Mouse (Mus musculus) gastrocnemius, postnatal 36 days (tissue): ENCODE results near the gene Cks2. TPM values are rescaled to one million over a fixed set of nuclear protein-coding genes. Genes with fewer than 3 reads are reported as not detected.

Source experiments
- DNase-seq, 2 experiments: peaks; one replicate each; pipeline ENCODE4 v3.0.0; 2022
- intact Hi-C: fragments of 180-260 bp; cut with DNase I; formaldehyde crosslinking; loops from one replicate; pipeline ENCODE4 v1.15.1; 2025
- total RNA-seq, 2 experiments: library from RNA; stranded (reverse); gene quantifications; 2 replicates each; pipeline ENCODE4 v1.2.3; 2021

The Cks2 gene
- total RNA-seq, 2 experiments from 2014 or later, result 0.99 to 1.9 TPM

DNA sequence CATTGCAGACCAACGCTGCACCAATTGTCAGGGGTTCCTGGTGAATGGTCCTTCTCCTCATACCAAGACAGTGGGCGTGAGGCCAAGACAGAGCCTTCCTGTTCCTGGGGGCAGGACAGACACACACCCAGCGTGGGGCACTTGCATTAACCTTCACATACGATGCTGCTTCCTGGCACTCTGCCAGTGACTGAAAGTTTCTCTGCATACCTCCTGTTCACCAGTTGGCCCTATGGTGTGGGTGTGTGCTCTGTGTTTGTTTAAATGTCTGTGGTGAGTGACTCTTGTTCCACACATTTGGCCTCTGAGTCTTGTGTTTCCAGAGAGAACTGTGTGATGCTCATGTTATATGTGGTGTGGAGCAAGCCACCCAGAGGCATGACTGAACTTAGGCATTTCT is 31.6 kb downstream of the Cks2 start:
- DNase-seq, result no peak
- intact Hi-C loops, result no loop called here

- intact Hi-C loops, result no loop called here
- no peak for DNase-seq
Measured at GRCm38 (mm10) chr13:51677041-51677440, 32.0 kb downstream of the Cks2 start.

DNA sequence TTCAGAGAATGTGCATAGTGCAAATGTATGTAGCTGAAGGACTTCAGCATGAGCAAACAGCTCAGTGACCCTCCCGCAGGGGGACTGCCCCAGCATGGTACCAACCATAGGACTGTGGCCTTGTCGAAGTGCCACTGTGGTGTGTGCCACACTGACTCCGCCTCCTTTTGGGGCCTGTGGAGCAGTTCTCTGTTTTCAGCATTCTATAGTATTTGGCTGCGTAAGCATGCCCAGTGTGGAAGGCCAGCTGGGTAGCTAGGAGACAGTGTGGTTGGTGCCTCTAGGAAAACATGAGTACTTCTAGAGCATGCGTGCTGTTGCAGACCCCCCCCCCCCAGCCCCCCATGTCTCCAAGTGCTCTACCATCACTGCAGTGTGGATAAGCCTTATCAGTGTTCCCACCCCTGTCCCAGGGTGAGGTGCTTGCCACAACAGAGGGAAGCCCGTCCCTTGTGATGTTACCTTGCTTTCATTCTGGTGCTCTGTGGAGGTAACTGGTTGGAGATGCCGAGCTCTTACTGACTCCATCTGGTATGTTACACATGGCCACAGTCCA is 32.7 kb downstream of the Cks2 start:
- DNase-seq, result no peak
- intact Hi-C loops, result no loop called here

GRCm38 (mm10) chr13:51678687-51679086 is 33.7 kb downstream of the Cks2 start:
- no peak for DNase-seq
- intact Hi-C loops, result no loop called here

GRCm38 (mm10) chr13:51679332-51679731 is 34.3 kb downstream of the Cks2 start:
- intact Hi-C loops, result no loop called here
- DNase-seq, result no peak

GRCm38 (mm10) chr13:51681076-51681475 is 36.0 kb downstream of the Cks2 start:
- DNase-seq, result no peak
- intact Hi-C loops, result no loop called here

DNA sequence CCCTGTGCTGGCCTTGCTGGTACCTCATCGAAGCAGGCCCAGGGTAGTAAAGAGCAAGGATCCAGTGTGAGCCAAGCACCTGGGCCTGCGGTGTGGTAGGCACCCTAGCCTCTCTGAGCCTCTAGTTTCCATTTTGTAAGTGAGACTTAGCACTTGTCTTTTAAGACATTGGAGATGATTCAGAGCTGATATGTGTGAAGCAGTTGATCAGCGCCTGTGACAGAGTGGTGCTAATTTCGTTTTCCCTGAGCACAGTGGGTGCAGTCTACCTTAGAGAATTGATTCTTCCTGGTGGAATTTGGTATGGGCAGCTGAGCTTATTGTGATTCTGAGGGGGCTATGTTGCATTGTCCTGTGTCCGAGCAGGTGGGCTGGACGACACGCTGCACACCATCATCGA is 36.6 kb downstream of the Cks2 start:
- DNase-seq, result no peak
- intact Hi-C loops, result no loop called here

DNA sequence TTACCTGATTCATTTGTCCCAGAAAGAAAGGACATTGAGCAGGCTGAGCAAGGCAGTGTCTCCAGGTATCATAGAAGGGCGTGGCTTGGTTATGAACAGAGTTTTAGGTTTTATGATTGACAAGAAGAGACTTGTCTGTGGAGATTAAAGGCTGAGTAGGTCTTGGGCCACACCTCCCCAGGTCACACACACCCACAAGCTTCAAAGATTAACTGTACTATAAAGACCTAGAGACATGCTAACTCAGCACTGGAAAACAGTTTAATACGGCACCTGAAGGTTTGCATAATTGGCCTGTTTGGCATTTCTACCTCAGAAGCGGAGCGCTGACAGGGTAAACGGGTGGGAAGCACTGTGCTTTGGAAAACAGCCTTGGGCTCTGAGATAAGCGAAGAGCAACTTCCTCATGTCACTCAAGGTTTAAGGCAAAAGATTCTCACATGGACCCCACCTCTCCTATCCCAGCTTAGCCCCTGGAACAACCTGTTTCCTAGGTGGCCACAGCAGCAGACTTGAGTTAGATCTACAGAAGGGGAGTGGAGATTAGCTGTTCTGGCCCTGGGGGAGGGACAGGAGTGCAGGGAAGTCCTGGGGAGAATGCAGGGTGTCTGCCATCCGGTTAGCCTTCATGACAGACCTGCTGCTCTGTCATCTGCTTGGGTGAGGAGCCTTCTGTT is 40.4 kb downstream of the Cks2 start:
- intact Hi-C loops, result no loop called here
- no peak for DNase-seq

- DNase-seq, result no peak
- intact Hi-C loops, result no loop called here
Measured at GRCm38 (mm10) chr13:51686966-51687365, 41.9 kb downstream of the Cks2 start.

DNA sequence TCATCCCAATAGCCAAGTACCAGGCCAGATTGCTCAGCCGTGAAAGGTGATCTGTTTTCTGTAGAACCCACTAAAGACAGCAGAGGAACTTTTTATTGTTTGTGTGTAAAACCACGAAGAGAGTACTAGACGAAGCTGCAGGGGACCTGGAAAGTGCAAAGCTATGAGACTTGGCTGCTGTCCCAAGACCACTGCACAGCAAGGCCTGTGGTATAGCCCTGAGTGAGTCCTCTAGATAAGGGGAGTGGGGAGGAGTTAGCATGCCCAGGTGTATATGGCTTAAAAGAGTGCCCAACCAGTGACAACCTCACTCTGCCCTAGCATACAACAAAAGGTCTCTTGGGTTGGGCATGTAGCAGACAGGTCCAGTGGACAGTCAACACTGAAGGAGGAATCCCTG is 43.7 kb downstream of the Cks2 start:
- intact Hi-C loops, result no loop called here

DNA sequence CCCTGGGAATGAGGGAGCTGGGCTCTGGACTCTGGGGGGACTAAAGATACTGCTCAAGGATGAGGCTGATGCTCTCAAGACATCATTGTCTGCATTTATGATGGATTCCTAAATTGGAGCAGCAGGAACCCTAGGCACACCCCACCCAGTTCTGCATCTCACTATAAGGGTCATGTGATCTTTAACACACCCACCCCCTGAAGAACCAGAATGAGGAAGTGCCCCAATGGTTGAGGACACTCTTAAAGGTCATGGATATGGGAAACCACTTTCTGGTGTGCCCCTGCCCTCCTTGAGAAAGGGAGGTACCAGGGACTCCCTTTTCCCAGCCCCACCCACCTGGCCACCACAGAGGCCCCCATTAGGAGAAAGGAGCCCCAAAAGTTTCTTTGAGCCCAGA is 51.4 kb downstream of the Cks2 start:
- intact Hi-C loops, result no loop called here

More for the DNA sequence above, 43.7 kb downstream of the Cks2 start:
- DNase-seq, result no peak

DNA sequence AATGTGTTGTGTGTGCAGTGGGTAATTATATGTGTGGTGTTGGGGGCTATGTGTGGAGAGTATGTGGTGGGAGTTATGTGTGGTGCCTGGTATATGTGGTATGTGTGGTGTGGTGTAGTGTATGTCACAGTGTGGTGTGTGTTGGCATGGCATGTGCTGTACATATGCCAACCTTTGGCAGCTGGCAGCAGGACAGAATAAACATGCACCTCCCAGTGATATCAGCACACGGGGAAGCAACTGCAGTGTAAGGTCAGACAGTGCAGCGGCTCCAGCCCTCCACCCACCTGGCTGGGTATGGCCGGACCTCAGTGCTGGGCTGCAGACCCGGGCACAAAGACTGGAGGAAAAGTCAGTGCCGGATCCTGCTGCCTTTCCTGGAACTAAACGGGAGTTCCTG is 52.4 kb downstream of the Cks2 start:
- DNase-seq, result no peak
- intact Hi-C loops, result no loop called here

More for the DNA sequence above, 51.4 kb downstream of the Cks2 start:
- no peak for DNase-seq

- intact Hi-C loops, result no loop called here
- no peak for DNase-seq
Measured at GRCm38 (mm10) chr13:51697897-51698296, 52.9 kb downstream of the Cks2 start.

- no peak for DNase-seq
- intact Hi-C loops, result no loop called here
Measured at GRCm38 (mm10) chr13:51698318-51698717, 53.3 kb downstream of the Cks2 start.

Other genes with a start within 250 kb of the Cks2 start
- gene S1pr3, start 236.6 kb upstream of the Cks2 start, total RNA-seq, result 1 to 10 TPM; 4.1 to 4.5 TPM
- gene Shc3, start 75.8 kb upstream of the Cks2 start, total RNA-seq, result 1 to 10 TPM in 1 of 2 experiments, under 1 TPM in 1; 0.69 to 1.2 TPM
- 1 to 10 TPM; 8.4 to 8.9 TPM for gene Secisbp2, start 6.5 kb downstream of the Cks2 start, total RNA-seq
- gene Sema4d, start 148.5 kb downstream of the Cks2 start, total RNA-seq, result 100 to 1,000 TPM; 123 to 134 TPM
- gene Gadd45g, start 201.4 kb downstream of the Cks2 start, total RNA-seq, result 10 to 100 TPM in 1 of 2 experiments, 1 to 10 TPM in 1; 8.0 to 58.7 TPM